Mouse (Mus musculus): ENCODE data around the gene Hnrnpd. TPM values are rescaled to one million over a fixed set of nuclear protein-coding genes. Genes with fewer than 3 reads are reported as not detected.

Gene Hnrnpd
- polyA plus RNA-seq, 1 experiment from 2014 or later, result 349 TPM

GRCm38 (mm10) chr5:99983452-99984061, 4.8 kb upstream of the Hnrnpd start:
- H3K79me2 ChIP-seq (ENCODE audit: inconsistent target), result no peaks in the 10 kb centered on the region
- H3K36me3 ChIP-seq (ENCODE audit: inconsistent target), result no peaks in the 10 kb centered on the region
- WGBS (ENCODE audit: missing documents), result 30% methylated on average over 9 of the region's 9 CpGs
- H3K4me3 ChIP-seq (ENCODE audit: inconsistent target), result peak overlapping the region; percentile 8; the same call in 1 of the 2 replicates
- H3K27ac ChIP-seq, result peak overlapping the region; percentile 39

- peak overlapping the region; percentile 85 for H3K4me3 ChIP-seq (ENCODE audit: inconsistent target)
- H3K27ac ChIP-seq, result peak overlapping the region; percentile 75
- H3K36me3 ChIP-seq (ENCODE audit: inconsistent target), result no peaks in the 10 kb centered on the region
- peaks cover 54% of the 10 kb centered on the region for H3K79me2 ChIP-seq (ENCODE audit: inconsistent target)
- 1% methylated on average over 48 of the region's 50 CpGs for WGBS (ENCODE audit: missing documents)
Measured at GRCm38 (mm10) chr5:99977516-99978301, 1.0 kb downstream of the Hnrnpd start.

GRCm38 (mm10) chr5:99976334-99976955, 2.3 kb downstream of the Hnrnpd start:
- peak overlapping the region; percentile 75 for H3K27ac ChIP-seq
- peaks cover 66% of the 10 kb centered on the region for H3K79me2 ChIP-seq (ENCODE audit: inconsistent target)
- WGBS (ENCODE audit: missing documents), result 17% methylated on average over 8 of the region's 8 CpGs
- peak overlapping the region; percentile 85 for H3K4me3 ChIP-seq (ENCODE audit: inconsistent target)
- no peaks in the 10 kb centered on the region for H3K36me3 ChIP-seq (ENCODE audit: inconsistent target)

- no peak overlapping the region for H3K27ac ChIP-seq
- H3K36me3 ChIP-seq (ENCODE audit: inconsistent target), result no peaks in the 10 kb centered on the region
- peaks cover 73% of the 10 kb centered on the region for H3K79me2 ChIP-seq (ENCODE audit: inconsistent target)
- H3K4me3 ChIP-seq (ENCODE audit: inconsistent target), result peak overlapping the region; percentile 85
- 33% methylated on average over 1 of the region's 1 CpGs for WGBS (ENCODE audit: missing documents)
Measured at GRCm38 (mm10) chr5:99975776-99976175, 3.0 kb downstream of the Hnrnpd start.

- no peaks in the 10 kb centered on the region for H3K36me3 ChIP-seq (ENCODE audit: inconsistent target)
- H3K4me3 ChIP-seq (ENCODE audit: inconsistent target), result no peak overlapping the region
Measured at GRCm38 (mm10) chr5:99975061-99975460, 3.7 kb downstream of the Hnrnpd start.

GRCm38 (mm10) chr5:99973941-99974340, 4.8 kb downstream of the Hnrnpd start:
- 4% methylated on average over 2 of the region's 2 CpGs for WGBS (ENCODE audit: missing documents)
- Histone ChIP-seq H3K36me3 (ENCODE audit: inconsistent target) (no peaks in the 10 kb centered on the region), H3K27ac (no peak overlapping the region), H3K4me3 (ENCODE audit: inconsistent target) (no peak overlapping the region), H3K79me2 (ENCODE audit: inconsistent target) (peaks cover 91% of the 10 kb centered on the region)

More at GRCm38 (mm10) chr5:99975061-99975460, 3.7 kb downstream of the Hnrnpd start:
- WGBS (ENCODE audit: missing documents), result 75% methylated on average over 4 of the region's 4 CpGs
- Histone ChIP-seq H3K79me2 (ENCODE audit: inconsistent target) (peaks cover 80% of the 10 kb centered on the region), H3K27ac (no peak overlapping the region)

GRCm38 (mm10) chr5:99959960-99960359, 18.8 kb downstream of the Hnrnpd start:
- 97% methylated on average over 2 of the region's 2 CpGs for WGBS (ENCODE audit: missing documents)
- no peak overlapping the region for H3K4me3 ChIP-seq (ENCODE audit: inconsistent target)
- H3K27ac ChIP-seq, result no peak overlapping the region
- peaks cover 33% of the 10 kb centered on the region for H3K36me3 ChIP-seq (ENCODE audit: inconsistent target)
- peaks cover 25% of the 10 kb centered on the region for H3K79me2 ChIP-seq (ENCODE audit: inconsistent target)

- Histone ChIP-seq H3K36me3 (ENCODE audit: inconsistent target) (peaks cover 30% of the 10 kb centered on the region), H3K79me2 (ENCODE audit: inconsistent target) (peaks cover 19% of the 10 kb centered on the region), H3K4me3 (ENCODE audit: inconsistent target) (no peak overlapping the region), H3K27ac (no peak overlapping the region)
- 92% methylated on average over 2 of the region's 2 CpGs for WGBS (ENCODE audit: missing documents)
Measured at GRCm38 (mm10) chr5:99959236-99959936, 19.4 kb downstream of the Hnrnpd start.

GRCm38 (mm10) chr5:99958666-99959065, 20.1 kb downstream of the Hnrnpd start:
- H3K4me3 ChIP-seq (ENCODE audit: inconsistent target), result no peak overlapping the region
- peaks cover 12% of the 10 kb centered on the region; the same call in 1 of the 2 replicates for H3K79me2 ChIP-seq (ENCODE audit: inconsistent target)
- H3K36me3 ChIP-seq (ENCODE audit: inconsistent target), result peaks cover 23% of the 10 kb centered on the region
- WGBS (ENCODE audit: missing documents), result 86% methylated on average over 1 of the region's 1 CpGs
- no peak overlapping the region for H3K27ac ChIP-seq

- Histone ChIP-seq H3K36me3 (ENCODE audit: inconsistent target) (no peaks in the 10 kb centered on the region), H3K79me2 (ENCODE audit: inconsistent target) (no peaks in the 10 kb centered on the region)
- 91% methylated on average over 1 of the region's 1 CpGs for WGBS (ENCODE audit: missing documents)
Measured at GRCm38 (mm10) chr5:99953883-99954282, 24.9 kb downstream of the Hnrnpd start.

GRCm38 (mm10) chr5:99952513-99952912, 26.2 kb downstream of the Hnrnpd start:
- H3K27ac ChIP-seq, result no peak overlapping the region
- H3K36me3 ChIP-seq (ENCODE audit: inconsistent target), result no peaks in the 10 kb centered on the region
- H3K79me2 ChIP-seq (ENCODE audit: inconsistent target), result no peaks in the 10 kb centered on the region
- H3K4me3 ChIP-seq (ENCODE audit: inconsistent target), result no peak overlapping the region
- WGBS (ENCODE audit: missing documents), result 92% methylated on average over 5 of the region's 5 CpGs

More at GRCm38 (mm10) chr5:99953883-99954282, 24.9 kb downstream of the Hnrnpd start:
- Histone ChIP-seq H3K4me3 (ENCODE audit: inconsistent target) (no peak overlapping the region), H3K27ac (no peak overlapping the region)

- H3K36me3 ChIP-seq (ENCODE audit: inconsistent target), result no peaks in the 10 kb centered on the region
- H3K4me3 ChIP-seq (ENCODE audit: inconsistent target), result no peak overlapping the region
- no peaks in the 10 kb centered on the region for H3K79me2 ChIP-seq (ENCODE audit: inconsistent target)
- no peak overlapping the region for H3K27ac ChIP-seq
- WGBS (ENCODE audit: missing documents), result 95% methylated on average over 10 of the region's 10 CpGs
Measured at GRCm38 (mm10) chr5:99941776-99942502, 36.8 kb downstream of the Hnrnpd start.

GRCm38 (mm10) chr5:99941273-99941672, 37.5 kb downstream of the Hnrnpd start:
- H3K79me2 ChIP-seq (ENCODE audit: inconsistent target), result no peaks in the 10 kb centered on the region
- no peaks in the 10 kb centered on the region for H3K36me3 ChIP-seq (ENCODE audit: inconsistent target)
- no peak overlapping the region for H3K27ac ChIP-seq
- H3K4me3 ChIP-seq (ENCODE audit: inconsistent target), result no peak overlapping the region
- WGBS (ENCODE audit: missing documents), result 90% methylated on average over 10 of the region's 10 CpGs

GRCm38 (mm10) chr5:99939440-99939839, 39.3 kb downstream of the Hnrnpd start:
- WGBS (ENCODE audit: missing documents), result 91% methylated on average over 3 of the region's 3 CpGs
- Histone ChIP-seq H3K27ac (no peak overlapping the region), H3K4me3 (ENCODE audit: inconsistent target) (no peak overlapping the region), H3K36me3 (ENCODE audit: inconsistent target) (no peaks in the 10 kb centered on the region), H3K79me2 (ENCODE audit: inconsistent target) (no peaks in the 10 kb centered on the region)

Data from macrophage (primary cell).